Mouse (Mus musculus): ENCODE results near the gene Rhbdf1. TPM values are rescaled to one million over a fixed set of nuclear protein-coding genes. Genes with fewer than 3 reads are reported as not detected.

Gene Rhbdf1
- polyA plus RNA-seq, 1 experiment from 2014 or later = 32.8 TPM

DNA sequence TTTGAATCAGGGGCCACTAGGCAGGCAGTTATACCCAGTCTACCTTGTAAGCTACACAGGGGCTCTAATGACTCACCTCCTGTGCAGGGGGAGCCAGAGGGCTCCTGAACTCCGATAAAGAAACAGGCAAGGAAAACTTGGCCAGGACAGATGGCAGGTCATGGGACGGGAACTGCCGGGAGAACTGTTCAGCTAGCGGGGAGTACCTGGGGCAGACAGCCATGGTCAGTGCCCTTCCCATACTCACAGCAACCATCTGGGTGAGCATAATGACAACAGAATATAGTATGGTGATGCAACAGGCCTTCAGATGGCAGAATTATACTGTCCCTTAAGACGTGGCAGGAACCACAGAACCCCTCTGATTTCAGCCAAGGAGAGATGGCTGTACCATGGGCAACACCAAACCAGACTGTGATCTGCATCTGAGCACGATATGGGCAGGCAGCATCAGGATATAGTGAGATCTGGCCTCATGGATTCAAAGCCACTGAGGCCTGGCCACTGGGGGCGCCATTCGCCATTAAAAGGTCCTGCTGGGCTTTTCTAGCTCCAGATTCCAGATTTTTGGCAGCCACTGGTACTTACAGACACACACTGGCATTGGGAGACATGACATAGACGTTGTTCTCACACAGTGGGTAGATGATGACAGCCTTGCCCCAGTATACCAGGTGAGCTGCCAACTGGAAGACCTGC, 14.8 kb upstream of the Rhbdf1 start:
- Histone ChIP-seq H3K36me3 (peaks cover 49% of the 10 kb centered on the region), H3K9me3 (replicated peaks) (no peaks in the 10 kb centered on the region), H3K4me2 (replicated peaks) (no peak overlapping the region), H3K27ac (no peak overlapping the region), H3K4me1 (peaks cover 8% of the 10 kb centered on the region), H3K27me3 (no peaks in the 10 kb centered on the region), H3K9ac (no peak overlapping the region), H3K4me3 (no peak overlapping the region)
- WGBS = 62% methylated on average over 9 of the region's 9 CpGs
- no peak for ATAC-seq (ENCODE audit: low FRiP score)

DNA sequence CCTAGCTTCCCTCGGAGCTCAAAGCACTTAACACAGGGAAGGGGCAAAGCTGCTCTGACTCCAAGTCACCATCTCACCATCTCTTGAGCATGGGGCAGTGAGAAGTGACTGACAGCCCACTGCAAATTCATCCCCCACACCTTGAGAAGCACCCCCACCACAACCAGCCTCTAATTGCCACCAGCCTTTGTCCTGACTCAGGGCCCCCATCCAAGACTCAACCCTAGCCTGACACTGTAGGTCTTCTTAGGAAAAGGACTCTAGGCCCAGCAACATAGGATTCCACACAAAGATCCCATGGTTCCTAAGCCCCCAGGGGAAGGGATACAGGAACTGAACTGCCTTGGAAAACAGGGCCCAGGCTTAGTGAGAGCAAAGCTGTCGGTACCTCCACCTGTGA, 14.0 kb upstream of the Rhbdf1 start:
- Histone ChIP-seq H3K9me3 (replicated peaks) (no peaks in the 10 kb centered on the region), H3K4me2 (replicated peaks) (no peak overlapping the region), H3K36me3 (peaks cover 56% of the 10 kb centered on the region), H3K9ac (no peak overlapping the region), H3K4me3 (no peak overlapping the region), H3K4me1 (peaks cover 8% of the 10 kb centered on the region), H3K27me3 (no peaks in the 10 kb centered on the region), H3K27ac (no peak overlapping the region)
- no peak for ATAC-seq (ENCODE audit: low FRiP score)
- WGBS = 80% methylated on average over 2 of the region's 2 CpGs

DNA sequence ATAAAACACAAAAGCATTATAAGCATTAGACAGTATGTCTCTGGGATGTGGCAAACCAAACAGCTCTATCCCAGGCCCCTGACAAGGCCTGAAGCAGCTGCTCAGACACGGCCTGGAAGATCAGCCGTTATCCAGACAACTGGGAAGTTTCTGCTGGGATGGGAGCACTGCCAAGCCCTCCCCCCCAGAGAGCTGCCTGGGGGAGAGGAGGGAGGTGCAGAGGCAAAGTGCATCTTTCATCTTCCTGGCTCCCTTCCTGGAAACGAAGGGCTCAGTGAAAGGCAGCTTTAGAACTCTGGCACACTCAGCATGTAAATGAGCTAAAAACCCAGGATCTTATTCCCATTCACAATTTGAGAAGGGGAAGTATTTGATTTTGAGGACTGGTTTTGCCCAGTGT, 13.5 kb upstream of the Rhbdf1 start:
- no peaks in the 10 kb centered on the region for H3K27me3 ChIP-seq
- H3K4me1 ChIP-seq = peaks cover 8% of the 10 kb centered on the region
- no peak overlapping the region for H3K4me3 ChIP-seq
- no peak overlapping the region for H3K4me2 ChIP-seq (replicated peaks)
- H3K36me3 ChIP-seq = peaks cover 56% of the 10 kb centered on the region
- 60% methylated on average over 3 of the region's 3 CpGs for WGBS
- H3K9ac ChIP-seq = no peak overlapping the region
- no peak overlapping the region for H3K27ac ChIP-seq
- no peaks in the 10 kb centered on the region for H3K9me3 ChIP-seq (replicated peaks)
- ATAC-seq (ENCODE audit: low FRiP score) = no peak

DNA sequence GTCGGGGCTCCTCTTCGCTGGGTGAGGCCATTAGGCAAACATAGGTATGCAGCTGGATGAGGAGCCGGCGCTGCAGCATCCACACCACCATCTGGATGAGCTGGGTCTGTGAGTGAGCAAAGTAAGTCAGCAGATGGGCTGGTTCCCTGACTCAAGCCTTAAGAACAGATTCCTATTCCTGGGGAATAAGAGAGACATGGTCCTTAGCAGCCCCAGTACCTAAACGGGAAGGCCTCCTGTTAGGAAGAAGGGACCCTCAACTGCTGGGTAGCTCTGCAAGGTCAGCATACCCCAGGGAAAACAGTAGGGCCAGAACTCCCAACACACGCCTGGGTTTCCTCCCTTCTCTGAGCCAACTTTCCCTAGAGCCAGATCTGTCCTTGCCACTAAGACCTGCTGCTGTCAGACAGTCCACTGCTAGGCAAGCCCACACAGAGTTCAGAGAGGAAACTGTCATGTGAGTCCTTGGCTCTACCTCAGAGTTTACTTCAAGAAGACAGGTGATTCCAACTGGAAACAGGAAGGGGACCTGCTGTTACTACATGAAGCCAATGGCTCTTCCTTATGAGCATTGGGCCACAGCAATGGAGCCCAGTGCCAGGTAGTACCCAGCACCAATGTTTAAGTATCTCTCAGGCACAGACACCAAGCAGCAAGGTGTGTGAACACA, 12.9 kb upstream of the Rhbdf1 start:
- Histone ChIP-seq H3K27ac (no peak overlapping the region), H3K36me3 (peaks cover 56% of the 10 kb centered on the region), H3K9me3 (replicated peaks) (no peaks in the 10 kb centered on the region), H3K4me1 (peaks cover 8% of the 10 kb centered on the region), H3K9ac (no peak overlapping the region), H3K4me3 (no peak overlapping the region), H3K27me3 (no peaks in the 10 kb centered on the region), H3K4me2 (replicated peaks) (no peak overlapping the region)
- WGBS = 96% methylated on average over 6 of the region's 6 CpGs
- ATAC-seq (ENCODE audit: low FRiP score) = no peak

DNA sequence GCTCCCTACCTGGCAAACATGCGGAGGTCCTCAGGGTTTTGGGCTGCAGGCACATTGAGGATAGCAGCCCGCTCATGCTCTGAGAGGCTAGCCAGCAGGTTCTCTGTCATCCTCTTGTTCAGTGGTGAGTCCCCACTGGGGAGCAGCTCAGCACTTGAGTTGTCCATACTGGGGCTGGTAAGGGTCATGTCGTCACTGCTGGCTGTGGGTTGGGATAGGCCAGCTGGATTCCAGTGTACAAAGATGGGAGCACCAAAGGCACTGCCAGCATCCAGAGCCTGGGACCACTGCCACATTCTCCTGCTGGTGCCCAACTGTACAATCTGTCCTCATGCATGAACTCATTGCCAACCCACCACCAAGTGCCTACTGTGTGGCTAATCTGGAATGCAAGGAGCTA, 11.8 kb upstream of the Rhbdf1 start:
- no peaks in the 10 kb centered on the region for H3K9me3 ChIP-seq (replicated peaks)
- peaks cover 8% of the 10 kb centered on the region for H3K4me1 ChIP-seq
- H3K27ac ChIP-seq = no peak overlapping the region
- H3K36me3 ChIP-seq = peaks cover 59% of the 10 kb centered on the region
- H3K9ac ChIP-seq = no peak overlapping the region
- 89% methylated on average over 3 of the region's 3 CpGs for WGBS
- H3K4me2 ChIP-seq (replicated peaks) = no peak overlapping the region
- no peak for ATAC-seq (ENCODE audit: low FRiP score)
- no peaks in the 10 kb centered on the region for H3K27me3 ChIP-seq
- no peak overlapping the region for H3K4me3 ChIP-seq

DNA sequence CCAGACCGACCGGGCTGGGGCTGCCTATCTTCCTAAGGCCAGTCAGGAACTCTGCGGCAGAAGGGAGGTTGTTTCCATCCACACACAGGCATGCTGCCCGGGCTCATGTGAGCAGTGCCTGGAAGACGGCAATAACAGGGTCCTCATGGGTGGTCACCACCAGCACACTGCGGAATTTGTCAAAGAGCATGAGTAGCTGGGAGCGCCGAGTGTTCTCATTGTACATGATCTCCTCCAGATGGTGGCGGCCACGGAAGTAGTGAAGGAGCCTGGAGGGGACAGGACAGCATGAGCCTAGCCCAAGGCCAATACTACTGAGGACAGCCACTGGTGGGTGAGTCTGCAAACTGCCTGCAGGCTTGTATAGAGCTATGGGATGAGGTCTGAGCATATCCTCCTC, 10.7 kb upstream of the Rhbdf1 start:
- peak; percentile 32; the same call in 1 of the 2 replicates for ATAC-seq (ENCODE audit: low FRiP score)
- 81% methylated on average over 10 of the region's 10 CpGs for WGBS
- Histone ChIP-seq H3K4me3 (no peak overlapping the region), H3K4me1 (peaks cover 8% of the 10 kb centered on the region), H3K9me3 (replicated peaks) (no peaks in the 10 kb centered on the region), H3K9ac (peak overlapping the region; percentile 32; the same call in 1 of the 2 replicates), H3K27ac (no peak overlapping the region), H3K36me3 (peaks cover 64% of the 10 kb centered on the region), H3K4me2 (replicated peaks) (no peak overlapping the region), H3K27me3 (no peaks in the 10 kb centered on the region)

DNA sequence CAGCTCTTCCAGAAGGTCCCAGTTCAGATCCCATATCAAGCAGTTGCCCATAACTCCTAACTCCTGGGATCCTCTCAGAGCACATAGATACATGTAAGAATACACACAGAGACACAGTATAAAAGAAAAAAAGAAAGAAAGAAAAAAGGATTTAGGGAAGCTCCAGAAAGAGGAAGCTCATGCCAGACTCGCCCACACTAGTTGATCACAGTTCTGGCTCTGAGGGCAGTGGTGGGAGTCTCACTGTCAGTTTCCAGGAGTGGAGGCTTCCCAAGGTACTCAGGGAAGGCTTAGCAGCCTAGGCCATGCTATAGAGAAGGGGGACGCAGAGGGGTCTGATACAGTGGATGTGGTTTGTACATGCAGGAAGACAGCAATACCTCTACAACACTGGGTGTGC, 9.0 kb upstream of the Rhbdf1 start:
- Histone ChIP-seq H3K27me3 (no peaks in the 10 kb centered on the region), H3K36me3 (peaks cover 64% of the 10 kb centered on the region), H3K9me3 (replicated peaks) (no peaks in the 10 kb centered on the region), H3K4me1 (peaks cover 12% of the 10 kb centered on the region), H3K27ac (no peak overlapping the region), H3K4me3 (no peak overlapping the region), H3K9ac (no peak overlapping the region), H3K4me2 (replicated peaks) (no peak overlapping the region)
- WGBS = 96% methylated on average over 2 of the region's 2 CpGs
- ATAC-seq (ENCODE audit: low FRiP score) = no peak

DNA sequence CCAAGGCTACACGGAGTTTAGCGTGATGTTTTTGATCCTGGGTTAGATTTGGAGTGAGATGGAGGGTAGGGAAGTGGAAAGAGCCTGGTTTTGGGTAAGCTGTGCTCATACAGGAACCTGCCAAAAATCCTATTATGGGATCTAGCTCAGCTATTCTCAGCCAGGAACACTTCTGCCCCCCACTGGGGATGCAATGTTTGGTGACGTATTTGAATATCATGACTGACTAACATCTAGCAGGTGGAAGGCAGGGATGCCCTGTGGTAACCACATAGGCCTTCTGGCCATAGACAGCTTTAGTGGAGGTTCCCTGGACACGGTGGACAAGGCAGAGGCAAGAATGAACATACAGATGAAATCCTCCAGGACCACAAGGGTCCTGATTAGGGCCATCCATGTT, 8.1 kb upstream of the Rhbdf1 start:
- H3K9me3 ChIP-seq (replicated peaks) = no peaks in the 10 kb centered on the region
- H3K27ac ChIP-seq = no peak overlapping the region
- H3K4me2 ChIP-seq (replicated peaks) = no peak overlapping the region
- 91% methylated on average over 4 of the region's 4 CpGs for WGBS
- peaks cover 15% of the 10 kb centered on the region for H3K4me1 ChIP-seq
- H3K4me3 ChIP-seq = no peak overlapping the region
- no peaks in the 10 kb centered on the region for H3K27me3 ChIP-seq
- no peak overlapping the region for H3K9ac ChIP-seq
- ATAC-seq (ENCODE audit: low FRiP score) = no peak
- peaks cover 64% of the 10 kb centered on the region for H3K36me3 ChIP-seq

DNA sequence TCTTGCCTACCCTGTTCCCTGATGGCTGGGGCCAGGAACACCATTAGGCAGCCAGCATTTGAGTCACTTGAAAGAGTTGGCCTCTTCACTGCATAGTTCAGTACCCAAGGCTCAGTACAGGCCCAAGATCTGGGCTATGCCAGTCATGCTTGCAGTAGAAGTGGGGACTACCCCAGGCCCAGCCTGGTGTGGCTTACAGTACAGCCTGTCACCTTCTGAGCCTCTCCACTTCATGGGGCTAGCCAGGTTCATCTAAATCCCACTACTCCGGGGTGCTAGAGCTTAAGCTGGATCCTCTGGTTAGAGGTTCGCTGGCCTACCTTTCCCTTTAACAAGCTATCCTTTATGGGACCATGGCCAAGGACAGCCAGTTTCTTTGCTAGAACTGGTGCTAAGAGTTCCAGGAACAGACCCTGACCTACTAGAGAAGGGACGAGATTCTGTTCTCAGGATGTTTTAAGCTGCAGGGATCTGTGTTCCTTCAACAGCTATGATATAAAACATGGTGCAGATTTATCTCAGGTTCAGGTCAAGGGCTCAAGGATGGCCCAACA, 6.3 kb upstream of the Rhbdf1 start:
- Histone ChIP-seq H3K4me1 (peaks cover 23% of the 10 kb centered on the region), H3K9me3 (replicated peaks) (no peaks in the 10 kb centered on the region), H3K4me2 (replicated peaks) (no peak overlapping the region), H3K27me3 (peaks cover 12% of the 10 kb centered on the region), H3K4me3 (no peak overlapping the region), H3K9ac (no peak overlapping the region), H3K36me3 (peaks cover 46% of the 10 kb centered on the region), H3K27ac (no peak overlapping the region)
- WGBS = 92% methylated on average over 3 of the region's 3 CpGs
- ATAC-seq (ENCODE audit: low FRiP score) = no peak

DNA sequence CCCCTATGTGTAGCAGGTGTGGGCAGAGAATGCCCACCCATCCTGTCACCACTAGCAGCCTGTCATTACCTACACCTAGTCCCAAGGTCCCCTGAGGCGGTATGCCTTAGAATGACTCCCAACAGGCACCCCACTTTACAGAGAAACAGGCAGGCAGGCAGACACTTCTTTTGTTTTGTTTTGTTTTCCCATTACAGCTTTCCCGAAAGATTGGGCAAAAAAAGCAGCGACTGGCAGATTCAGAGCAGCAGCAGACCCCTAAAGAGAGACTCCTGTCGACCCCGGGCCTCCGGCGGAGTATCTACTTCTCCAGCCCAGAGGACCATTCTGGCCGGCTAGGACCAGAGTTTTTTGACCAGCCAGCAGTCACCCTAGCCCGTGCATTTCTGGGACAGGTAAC, 5.5 kb upstream of the Rhbdf1 start:
- H3K9ac ChIP-seq = 0 out of 2 replicates have a peak overlapping the region, but pooled peaks have one; percentile 9

DNA sequence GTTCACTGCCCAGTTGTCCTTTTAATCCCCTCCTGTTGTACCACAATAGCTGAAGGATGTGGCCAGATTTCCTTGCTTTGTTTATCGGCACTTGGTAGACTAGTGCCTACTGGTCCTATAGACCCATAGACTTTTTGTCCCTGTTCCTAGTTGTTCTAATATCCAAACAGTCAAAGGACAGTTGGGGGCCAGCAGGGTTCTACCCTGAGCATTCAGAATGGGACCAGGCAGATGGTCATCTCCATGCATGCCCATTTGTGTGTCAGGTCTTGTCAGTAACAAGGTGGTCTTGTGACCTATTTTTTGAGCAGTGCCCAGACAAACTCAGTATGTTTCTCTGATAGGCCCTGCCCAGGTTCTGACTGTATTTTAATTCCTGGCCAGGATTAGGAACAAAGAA, 4.9 kb upstream of the Rhbdf1 start:
- WGBS = 58% methylated on average over 1 of the region's 1 CpGs
- Histone ChIP-seq H3K36me3 (peaks cover 34% of the 10 kb centered on the region), H3K27ac (no peak overlapping the region), H3K4me3 (peak overlapping the region; percentile 64), H3K4me1 (peaks cover 34% of the 10 kb centered on the region), H3K4me2 (replicated peaks) (peak overlapping the region; percentile 72), H3K9me3 (replicated peaks) (no peaks in the 10 kb centered on the region), H3K27me3 (peaks cover 25% of the 10 kb centered on the region), H3K9ac (peak overlapping the region; percentile 77)
- no peak for ATAC-seq (ENCODE audit: low FRiP score)

More for the DNA sequence above, 5.5 kb upstream of the Rhbdf1 start:
- ATAC-seq (ENCODE audit: low FRiP score) = no peak
- no peak overlapping the region for H3K27ac ChIP-seq
- H3K9me3 ChIP-seq (replicated peaks) = no peaks in the 10 kb centered on the region
- peak overlapping the region; percentile 72 for H3K4me2 ChIP-seq (replicated peaks)
- WGBS = 88% methylated on average over 9 of the region's 9 CpGs
- peaks cover 39% of the 10 kb centered on the region for H3K36me3 ChIP-seq
- H3K27me3 ChIP-seq = peaks cover 21% of the 10 kb centered on the region
- peaks cover 29% of the 10 kb centered on the region for H3K4me1 ChIP-seq
- H3K4me3 ChIP-seq = no peak overlapping the region

DNA sequence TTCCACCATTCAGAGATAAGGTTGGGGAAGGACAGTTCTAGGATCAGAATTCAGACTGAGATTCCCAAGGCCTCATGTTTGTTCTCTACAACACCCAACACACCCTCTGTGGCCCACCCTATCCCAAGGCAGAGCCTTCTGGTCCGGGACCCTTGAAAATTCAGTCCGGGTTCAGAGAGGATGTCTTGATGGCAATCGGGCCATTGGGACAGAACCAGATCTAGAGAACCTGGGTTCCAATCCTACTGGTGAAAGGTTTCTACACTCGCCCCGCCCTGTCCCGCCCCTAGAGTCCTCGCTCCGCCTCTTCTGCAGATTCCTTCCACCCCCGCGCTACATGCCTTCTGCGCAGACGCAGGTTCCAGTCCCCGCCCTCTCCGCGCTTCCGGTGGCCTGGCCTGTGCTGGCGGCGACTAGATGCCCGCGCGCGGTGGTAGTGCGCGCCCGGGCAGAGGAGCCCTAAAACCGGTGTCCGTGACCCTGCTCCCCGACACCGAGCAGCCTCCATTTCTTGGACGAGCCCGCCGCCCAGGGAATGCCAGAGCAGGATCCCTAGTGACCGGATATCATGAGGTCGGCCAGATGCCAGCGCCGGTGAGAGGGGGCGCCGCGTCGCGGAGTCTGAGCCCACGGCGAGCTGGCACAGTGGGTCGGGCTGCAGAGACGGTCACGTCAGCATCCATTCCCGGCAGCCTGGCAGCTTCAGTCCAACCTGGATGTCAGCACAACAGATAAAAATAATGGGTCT, 4.2 kb upstream of the Rhbdf1 start, which contains the start of gene Mpg:
TSS of gene Mpg (plus strand) at position 382 of the 748 bp plus-strand sequence.
- Histone ChIP-seq H3K27ac (peak within 1 kb of the TSS; percentile 71), H3K4me2 (replicated peaks) (peak within 1 kb of the TSS; percentile 72), H3K4me1 (peaks cover 38% of the 10 kb centered on the region)

More for the DNA sequence above, 4.2 kb upstream of the Rhbdf1 start, which contains the start of gene Mpg:
- H3K9ac ChIP-seq = peak within 1 kb of the TSS; percentile 77
- H3K9me3 ChIP-seq (replicated peaks) = no peaks in the 10 kb centered on the region
- H3K27me3 ChIP-seq = peaks cover 30% of the 10 kb centered on the region
- peak within 1 kb of the TSS; percentile 64 for H3K4me3 ChIP-seq
- 2% methylated on average over 47 of the region's 47 CpGs for WGBS
- peak; percentile 85 for ATAC-seq (ENCODE audit: low FRiP score)
- H3K36me3 ChIP-seq = peaks cover 27% of the 10 kb centered on the region

Measured in hindbrain, embryonic 12.5 days (tissue).